Mouse (Mus musculus): ENCODE measurements around the gene G6pc3. TPM values are rescaled to one million over a fixed set of nuclear protein-coding genes. Genes with fewer than 3 reads are reported as not detected.

G6pc3 gene
- total RNA-seq, 2 experiments from 2014 or later, result 49.2 to 49.5 TPM

DNA sequence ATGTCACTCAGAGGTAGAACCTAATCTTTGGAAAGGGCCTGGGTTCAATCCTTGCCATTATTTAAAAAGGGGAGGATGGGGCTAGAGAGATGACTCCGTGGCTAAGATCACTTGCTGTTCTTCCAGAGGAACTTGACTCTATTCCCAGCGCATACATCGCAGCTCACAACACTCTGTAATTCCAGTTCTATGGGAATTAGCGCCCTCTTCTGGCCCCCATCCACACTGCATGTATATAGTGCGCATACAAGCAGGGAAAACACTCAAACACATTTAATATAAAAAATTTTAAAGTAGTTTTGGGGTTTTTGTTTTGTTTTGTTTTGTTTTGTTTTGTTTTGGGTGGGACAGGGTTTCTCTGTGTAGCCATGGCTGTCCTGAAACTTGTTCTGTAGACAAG, 52.5 kb downstream of the G6pc3 start:
- DNase-seq (ENCODE audit: low spot score in 2 of 2), result no peak

Small RNAs within 50 kb of the gene (microRNA-seq; reads per million reads assigned to microRNA genes)
- gene Mir8101, result 2.5 to 6.2 reads per million in 2 experiments

Other genes with a start within 250 kb of the G6pc3 start
- not detected for gene Sost, start 222.6 kb upstream of the G6pc3 start, total RNA-seq (2021)
- gene Cfap97d1, start 205.3 kb upstream of the G6pc3 start, total RNA-seq (2021), result not detected
- gene Dusp3, start 202.6 kb upstream of the G6pc3 start, total RNA-seq (2021), result 100 to 1,000 TPM; 156 to 159 TPM
- 10 to 100 TPM; 87.4 to 93.8 TPM for gene Mpp3, start 161.2 kb upstream of the G6pc3 start, total RNA-seq (2021)
- gene Cd300lg, start 148.1 kb upstream of the G6pc3 start, total RNA-seq (2021), result under 1 TPM; 0.24 to 0.32 TPM
- 100 to 1,000 TPM; 139 to 144 TPM for gene Mpp2, start 101.1 kb upstream of the G6pc3 start, total RNA-seq (2021)
- gene Ppy, start 88.3 kb upstream of the G6pc3 start, total RNA-seq (2021), result not detected
- gene Pyy, start 81.8 kb upstream of the G6pc3 start, total RNA-seq (2021), result not detected
- gene Nags, start 44.1 kb upstream of the G6pc3 start, total RNA-seq (2021), result not detected
- gene Tmem101, start 33.2 kb upstream of the G6pc3 start, total RNA-seq (2021), result 10 to 100 TPM; 26.4 to 29.2 TPM
- 10 to 100 TPM; 65.9 to 72.8 TPM for gene Lsm12, start 4.3 kb upstream of the G6pc3 start, total RNA-seq (2021)
- gene Hdac5, start 40.5 kb downstream of the G6pc3 start, total RNA-seq (2021), result 100 to 1,000 TPM; 171 to 197 TPM
- gene BC030867, start 59.3 kb downstream of the G6pc3 start, total RNA-seq (2021), result under 1 TPM; 0.76 to 0.79 TPM
- under 1 TPM; 0.86 to 0.88 TPM for gene Asb16, start 79.1 kb downstream of the G6pc3 start, total RNA-seq (2021)
- 10 to 100 TPM; 59.3 to 60.6 TPM for gene Tmub2, start 95.3 kb downstream of the G6pc3 start, total RNA-seq (2021)
- 100 to 1,000 TPM; 152 to 160 TPM for gene Atxn7l3, start 107.0 kb downstream of the G6pc3 start, total RNA-seq (2021)
- gene Ubtf, start 130.1 kb downstream of the G6pc3 start, total RNA-seq (2021), result 100 to 1,000 TPM; 120 to 121 TPM
- under 1 TPM; 0.50 to 0.60 TPM for gene Slc4a1, start 176.6 kb downstream of the G6pc3 start, total RNA-seq (2021)
- 100 to 1,000 TPM; 413 to 422 TPM for gene Rundc3a, start 203.8 kb downstream of the G6pc3 start, total RNA-seq (2021)
- gene Slc25a39, start 218.3 kb downstream of the G6pc3 start, total RNA-seq (2021), result 10 to 100 TPM; 75.6 to 81.8 TPM
- 10 to 100 TPM; 82.3 to 87.4 TPM for gene Grn, start 240.7 kb downstream of the G6pc3 start, total RNA-seq (2021)

All from layer of hippocampus, postnatal 14 days (tissue).